Mouse (Mus musculus) limb, embryonic 13.5 days (tissue): ENCODE measurements around the gene Rora. TPM values are rescaled to one million over a fixed set of nuclear protein-coding genes. Genes with fewer than 3 reads are reported as not detected.

Experiments used
- ATAC-seq: fragments of 200-750 bp; cut with Nextera tagmentation; 2 replicates; pipeline ENCODE4 v1.8.0; 2017; ENCODE audit warnings: low read depth, moderate number of reproducible peaks, moderate TSS enrichment; ENCODE audit not compliant: low FRiP score
- H3K27ac ChIP-seq: fragments of 300-500 bp; sonication (generic); 2 replicates; pipeline ENCODE4 v1.5.1; 2015; ENCODE audit warnings: inconsistent platforms, mild to moderate bottlenecking, moderate library complexity
- H3K27me3 ChIP-seq: fragments of 300-500 bp; sonication (generic); 2 replicates; pipeline ENCODE4 v1.6.1; 2015; ENCODE audit warnings: mild to moderate bottlenecking, inconsistent platforms
- H3K36me3 ChIP-seq: fragments of 300-500 bp; sonication (generic); 2 replicates; pipeline ENCODE4 v1.6.1; 2015; ENCODE audit warnings: inconsistent platforms, mild to moderate bottlenecking, moderate library complexity
- H3K4me1 ChIP-seq: fragments of 300-500 bp; sonication (generic); 2 replicates; pipeline ENCODE4 v1.6.1; 2015; ENCODE audit warnings: inconsistent platforms
- H3K4me2 ChIP-seq: fragments of 300-500 bp; sonication (generic); replicated peaks from 2 replicates; pipeline ENCODE4 v1.6.1; 2015; ENCODE audit warnings: inconsistent platforms, mild to moderate bottlenecking, moderate library complexity
- H3K4me3 ChIP-seq: fragments of 300-500 bp; sonication (generic); 2 replicates; pipeline ENCODE4 v1.5.1; 2015; ENCODE audit warnings: moderate library complexity, mild to moderate bottlenecking, inconsistent platforms
- H3K9ac ChIP-seq: fragments of 300-500 bp; sonication (generic); 2 replicates; pipeline ENCODE4 v1.6.1; 2015; ENCODE audit warnings: mild to moderate bottlenecking, inconsistent platforms
- H3K9me3 ChIP-seq: fragments of 300-500 bp; sonication (generic); 2 replicates; pipeline ENCODE4 v1.6.1; 2016; ENCODE audit warnings: inconsistent platforms
- WGBS: fragments of 180-500 bp; shearing (Covaris S2); methylation state at CpG from one replicate; pipeline ENCODE4 v1.1.7; 2015; 5-methylcytosine and 5-hydroxymethylcytosine counted together
- polyA plus RNA-seq: library from polyadenylated mRNA; unstranded; fragments of >200 nt; fragmentation: Nextera tagmentation; extraction: Ambion mirVana; gene quantifications from 2 replicates; pipeline ENCODE4 v1.2.1, GENCODE M21; 2015

Rora gene
- polyA plus RNA-seq, 1 experiment from 2014 or later: 9.6 TPM

GRCm38 (mm10) chr9:69285011-69285410, 631.4 kb downstream of the Rora start:
- Histone ChIP-seq H3K9me3 (no peaks in the 10 kb centered on the region), H3K4me3 (no peak overlapping the region), H3K4me1 (peaks cover 6% of the 10 kb centered on the region), H3K36me3 (no peaks in the 10 kb centered on the region), H3K4me2 (no peak overlapping the region), H3K9ac (no peak overlapping the region), H3K27ac (no peak overlapping the region), H3K27me3 (peaks cover 9% of the 10 kb centered on the region)
- ATAC-seq: no peak
- 91% methylated on average over 3 of the region's 3 CpGs for WGBS

- H3K9ac ChIP-seq: no peak overlapping the region
- no peaks in the 10 kb centered on the region for H3K36me3 ChIP-seq
- no peak overlapping the region for H3K27ac ChIP-seq
- H3K4me1 ChIP-seq: peaks cover 30% of the 10 kb centered on the region
- no peak overlapping the region for H3K4me2 ChIP-seq
- no peak overlapping the region for H3K4me3 ChIP-seq
- no peaks in the 10 kb centered on the region for H3K9me3 ChIP-seq
- ATAC-seq: no peak
- peaks cover 24% of the 10 kb centered on the region for H3K27me3 ChIP-seq
- 83% methylated on average over 1 of the region's 1 CpGs for WGBS
These were observed 634.5 kb downstream of the Rora start for GRCm38 (mm10) chr9:69288113-69288512.

GRCm38 (mm10) chr9:69288586-69288985, 635.0 kb downstream of the Rora start:
- H3K36me3 ChIP-seq: no peaks in the 10 kb centered on the region
- H3K27me3 ChIP-seq: peaks cover 29% of the 10 kb centered on the region
- peak overlapping the region; percentile 98 for H3K4me2 ChIP-seq
- no peak overlapping the region for H3K9ac ChIP-seq
- no peak overlapping the region for H3K27ac ChIP-seq
- no peak for ATAC-seq
- H3K4me3 ChIP-seq: no peak overlapping the region
- H3K4me1 ChIP-seq: peaks cover 35% of the 10 kb centered on the region
- WGBS: 38% methylated on average over 5 of the region's 5 CpGs
- H3K9me3 ChIP-seq: no peaks in the 10 kb centered on the region

GRCm38 (mm10) chr9:69289056-69290017, 635.8 kb downstream of the Rora start:
- H3K4me3 ChIP-seq: peak overlapping the region; percentile 69
- H3K9ac ChIP-seq: peak overlapping the region; percentile 78
- peaks cover 35% of the 10 kb centered on the region for H3K4me1 ChIP-seq
- no peaks in the 10 kb centered on the region for H3K36me3 ChIP-seq
- H3K4me2 ChIP-seq: peak overlapping the region; percentile 98
- no peak overlapping the region for H3K27ac ChIP-seq
- peak; percentile 90 for ATAC-seq
- WGBS: under 1% methylated on average over 55 of the region's 59 CpGs
- H3K27me3 ChIP-seq: peaks cover 36% of the 10 kb centered on the region
- H3K9me3 ChIP-seq: no peaks in the 10 kb centered on the region

- Histone ChIP-seq H3K36me3 (no peaks in the 10 kb centered on the region), H3K9me3 (no peaks in the 10 kb centered on the region), H3K9ac (peak overlapping the region; percentile 78), H3K4me2 (peak overlapping the region; percentile 98), H3K4me1 (peaks cover 39% of the 10 kb centered on the region), H3K4me3 (peak overlapping the region; percentile 69), H3K27me3 (peaks cover 44% of the 10 kb centered on the region), H3K27ac (no peak overlapping the region)
- ATAC-seq: peak; percentile 29; the same call in 1 of the 2 replicates
- WGBS: under 1% methylated on average over 66 of the region's 73 CpGs
These were observed 636.7 kb downstream of the Rora start for GRCm38 (mm10) chr9:69290018-69290880.

GRCm38 (mm10) chr9:69290881-69291450, 637.4 kb downstream of the Rora start:
- Histone ChIP-seq H3K4me2 (peak overlapping the region; percentile 98), H3K4me3 (peak overlapping the region; percentile 69), H3K9ac (peak overlapping the region; percentile 78), H3K4me1 (peaks cover 43% of the 10 kb centered on the region), H3K27me3 (peaks cover 46% of the 10 kb centered on the region), H3K9me3 (no peaks in the 10 kb centered on the region), H3K27ac (no peak overlapping the region), H3K36me3 (no peaks in the 10 kb centered on the region)
- no peak for ATAC-seq
- WGBS: 1% methylated on average over 29 of the region's 29 CpGs

- Histone ChIP-seq H3K9ac (peak overlapping the region; percentile 78; the same call in 1 of the 2 replicates), H3K27ac (no peak overlapping the region), H3K36me3 (no peaks in the 10 kb centered on the region), H3K9me3 (no peaks in the 10 kb centered on the region), H3K4me3 (peak overlapping the region; percentile 69), H3K27me3 (peaks cover 46% of the 10 kb centered on the region), H3K4me1 (peaks cover 43% of the 10 kb centered on the region), H3K4me2 (peak overlapping the region; percentile 98)
- WGBS: 6% methylated on average over 13 of the region's 13 CpGs
- ATAC-seq: no peak
These were observed 637.9 kb downstream of the Rora start for GRCm38 (mm10) chr9:69291451-69291850.

- H3K4me1 ChIP-seq: peaks cover 43% of the 10 kb centered on the region
- H3K9ac ChIP-seq: no peak overlapping the region
- no peak for ATAC-seq
- WGBS: 22% methylated on average over 5 of the region's 5 CpGs
- no peak overlapping the region for H3K4me2 ChIP-seq
- H3K4me3 ChIP-seq: no peak overlapping the region
- no peaks in the 10 kb centered on the region for H3K36me3 ChIP-seq
- peaks cover 46% of the 10 kb centered on the region for H3K27me3 ChIP-seq
- H3K27ac ChIP-seq: no peak overlapping the region
- H3K9me3 ChIP-seq: no peaks in the 10 kb centered on the region
These were observed 638.8 kb downstream of the Rora start for GRCm38 (mm10) chr9:69292353-69292752.

- Histone ChIP-seq H3K27ac (no peak overlapping the region), H3K4me1 (peaks cover 43% of the 10 kb centered on the region), H3K4me3 (no peak overlapping the region), H3K4me2 (no peak overlapping the region), H3K9me3 (no peaks in the 10 kb centered on the region), H3K9ac (no peak overlapping the region), H3K27me3 (peaks cover 40% of the 10 kb centered on the region), H3K36me3 (no peaks in the 10 kb centered on the region)
- WGBS: 49% methylated on average over 12 of the region's 12 CpGs
- ATAC-seq: no peak
These were observed 639.4 kb downstream of the Rora start for GRCm38 (mm10) chr9:69292776-69293687.

- Histone ChIP-seq H3K27ac (no peak overlapping the region), H3K4me1 (peaks cover 46% of the 10 kb centered on the region), H3K4me2 (no peak overlapping the region), H3K9ac (no peak overlapping the region), H3K27me3 (peaks cover 37% of the 10 kb centered on the region), H3K36me3 (no peaks in the 10 kb centered on the region), H3K4me3 (no peak overlapping the region), H3K9me3 (no peaks in the 10 kb centered on the region)
- ATAC-seq: no peak
- WGBS: 52% methylated on average over 8 of the region's 8 CpGs
These were observed 640.1 kb downstream of the Rora start for GRCm38 (mm10) chr9:69293688-69294074.

GRCm38 (mm10) chr9:69294426-69294825, 640.8 kb downstream of the Rora start:
- H3K4me3 ChIP-seq: no peak overlapping the region
- no peak overlapping the region for H3K27ac ChIP-seq
- H3K27me3 ChIP-seq: peaks cover 38% of the 10 kb centered on the region
- H3K4me2 ChIP-seq: no peak overlapping the region
- no peak for ATAC-seq
- 85% methylated on average over 5 of the region's 5 CpGs for WGBS
- H3K9ac ChIP-seq: no peak overlapping the region
- H3K4me1 ChIP-seq: peaks cover 47% of the 10 kb centered on the region
- H3K9me3 ChIP-seq: no peaks in the 10 kb centered on the region
- no peaks in the 10 kb centered on the region for H3K36me3 ChIP-seq
